Mouse (Mus musculus): ENCODE data around the gene Sult2b1.

DNA sequence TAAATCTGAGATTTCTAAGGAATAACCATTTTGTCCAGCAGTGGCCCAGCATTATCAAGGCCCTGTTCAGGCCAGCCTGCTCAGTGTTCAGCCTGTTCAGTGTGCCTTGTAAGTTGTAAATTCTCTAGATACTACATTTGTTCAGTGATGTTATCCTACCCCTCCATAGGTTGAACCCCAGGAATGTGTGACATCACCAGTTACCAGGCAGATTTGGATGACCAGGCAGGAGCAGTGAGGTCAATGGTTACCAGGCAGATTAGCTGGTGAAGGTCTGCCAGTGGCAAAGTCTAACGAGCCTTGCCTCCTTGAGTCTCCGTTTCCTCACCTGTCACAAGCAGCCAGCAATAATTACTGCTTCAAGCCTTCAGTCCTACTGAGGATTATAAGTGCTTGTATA lies 40.1 kb downstream of the Sult2b1 start:
- TF ChIP-seq GATA1 (IDR thresholded peaks at IDR 0.05; ENCODE audit: low read length) = no peak
- no peak for TF ChIP-seq TAL1 (IDR thresholded peaks at IDR 0.05; ENCODE audit: low read length)
